Mouse (Mus musculus) kidney, embryonic 14.5 days (tissue): ENCODE data around the gene Alg12. TPM values are rescaled to one million over a fixed set of nuclear protein-coding genes. Genes with fewer than 3 reads are reported as not detected.
"Not testable (repeated sequence)": the region's sequence is repeated elsewhere in the genome, so short reads cannot be mapped to it uniquely, and the experiment has no call there.

Source experiments
- ATAC-seq: fragments of 200-750 bp; cut with Nextera tagmentation; 2 replicates; pipeline ENCODE4 v1.8.0; 2017; ENCODE audit warnings: moderate number of reproducible peaks, mild to moderate bottlenecking, moderate TSS enrichment, moderate library complexity; ENCODE audit not compliant: low FRiP score, low TSS enrichment
- H3K27ac ChIP-seq: fragments of 300-500 bp; sonication (generic); 2 replicates; pipeline ENCODE4 v1.5.1; 2014; ENCODE audit warnings: low read depth, mild to moderate bottlenecking, low read length, moderate library complexity, mixed read lengths
- H3K27me3 ChIP-seq: fragments of 300-500 bp; sonication (generic); 2 replicates; pipeline ENCODE4 v1.6.1; 2014; ENCODE audit warnings: mild to moderate bottlenecking, low read length; ENCODE audit not compliant: control insufficient read depth, insufficient read depth
- H3K36me3 ChIP-seq: fragments of 300-500 bp; sonication (generic); 2 replicates; pipeline ENCODE4 v1.6.1; 2014; ENCODE audit warnings: low read length, mixed read lengths; ENCODE audit not compliant: control insufficient read depth, insufficient read depth
- H3K4me1 ChIP-seq: fragments of 300-500 bp; sonication (generic); 2 replicates; pipeline ENCODE4 v1.6.1; 2014; ENCODE audit warnings: low read length, mixed read lengths; ENCODE audit not compliant: control insufficient read depth, insufficient read depth
- H3K4me2 ChIP-seq: fragments of 300-500 bp; sonication (generic); replicated peaks from 2 replicates; pipeline ENCODE4 v1.6.1; 2014; ENCODE audit warnings: low read depth, mild to moderate bottlenecking, low read length
- H3K4me3 ChIP-seq: fragments of 300-500 bp; sonication (generic); 2 replicates; pipeline ENCODE4 v1.5.1; 2014; ENCODE audit warnings: mild to moderate bottlenecking, low read length
- H3K9ac ChIP-seq: fragments of 300-500 bp; sonication (generic); 2 replicates; pipeline ENCODE4 v1.6.1; 2014; ENCODE audit warnings: low read depth, mild to moderate bottlenecking, low read length, moderate library complexity
- H3K9me3 ChIP-seq: fragments of 300-500 bp; sonication (generic); 2 replicates; pipeline ENCODE4 v1.6.1; 2016; ENCODE audit warnings: low read length; ENCODE audit not compliant: control insufficient read depth
- WGBS: fragments of 180-500 bp; shearing (Covaris S2); extraction: QIAGEN DNeasy Blood & Tissue Kit; methylation state at CpG from one replicate; pipeline ENCODE4 v1.1.7; 2014; 5-methylcytosine and 5-hydroxymethylcytosine counted together
- polyA plus RNA-seq: library from polyadenylated mRNA; unstranded; fragments of >200 nt; fragmentation: Nextera tagmentation; extraction: Ambion mirVana; gene quantifications from 2 replicates; pipeline ENCODE4 v1.2.1, GENCODE M21; 2014

The Alg12 gene
- polyA plus RNA-seq, 1 experiment from 2014 or later, result 13.7 TPM

DNA sequence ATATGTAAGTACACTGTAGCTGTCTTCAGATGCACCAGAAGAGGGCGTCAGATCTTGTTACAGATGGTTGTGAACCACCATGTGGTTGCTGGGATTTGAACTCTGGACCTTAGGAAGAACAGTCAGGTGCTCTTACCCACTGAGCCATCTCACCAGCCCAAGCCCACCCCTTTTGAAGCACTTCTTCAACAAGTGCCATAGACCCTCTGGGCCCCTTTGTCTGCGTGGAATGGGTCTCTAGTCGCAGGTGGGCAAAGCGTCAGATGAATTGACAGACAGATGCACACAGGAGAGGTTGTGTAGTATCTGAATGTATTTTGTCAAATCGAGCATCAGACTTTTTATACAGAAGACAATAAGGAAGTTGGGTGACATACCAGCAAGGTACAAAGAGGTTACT is 24.4 kb downstream of the Alg12 start:
- not testable (repeated sequence) for H3K9me3 ChIP-seq, H3K9ac ChIP-seq, H3K4me3 ChIP-seq, H3K4me2 ChIP-seq, H3K36me3 ChIP-seq, ATAC-seq, H3K27ac ChIP-seq, H3K4me1 ChIP-seq, H3K27me3 ChIP-seq
- 94% methylated on average over 4 of the region's 5 CpGs for WGBS

- no peak for ATAC-seq
- Histone ChIP-seq H3K27ac (no peak overlapping the region), H3K4me1 (no peaks in the 10 kb centered on the region), H3K9me3 (no peaks in the 10 kb centered on the region), H3K4me2 (no peak overlapping the region), H3K4me3 (no peak overlapping the region), H3K27me3 (no peaks in the 10 kb centered on the region), H3K9ac (no peak overlapping the region), H3K36me3 (no peaks in the 10 kb centered on the region)
- 82% methylated on average over 4 of the region's 4 CpGs for WGBS
These were observed 26.8 kb downstream of the Alg12 start for GRCm38 (mm10) chr15:88792140-88792850.

DNA sequence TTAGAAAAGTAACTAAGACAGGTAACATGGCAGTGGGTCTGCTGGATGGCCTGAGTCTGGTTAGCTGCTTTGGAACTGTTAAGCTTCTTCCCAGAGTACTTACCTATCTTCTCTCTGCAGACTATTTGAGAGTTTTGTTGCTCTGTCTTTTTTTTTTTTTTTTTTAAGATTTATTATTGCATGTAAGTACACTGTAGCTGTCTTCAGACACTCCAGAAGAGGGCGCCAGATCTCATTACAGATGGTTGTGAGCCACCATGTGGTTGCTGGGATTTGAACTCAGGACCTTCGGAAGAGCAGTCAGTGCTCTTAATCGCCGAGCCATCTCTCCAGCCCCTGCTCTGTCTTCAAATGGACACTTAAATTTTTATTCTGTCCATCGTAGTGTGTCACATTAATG is 44.5 kb downstream of the Alg12 start:
- not testable (repeated sequence) for H3K4me1 ChIP-seq, H3K27ac ChIP-seq, H3K4me2 ChIP-seq, H3K27me3 ChIP-seq, ATAC-seq, H3K9ac ChIP-seq, H3K9me3 ChIP-seq, H3K4me3 ChIP-seq
- 91% methylated on average over 5 of the region's 5 CpGs for WGBS
- peaks cover 17% of the 10 kb centered on the region for H3K36me3 ChIP-seq

DNA sequence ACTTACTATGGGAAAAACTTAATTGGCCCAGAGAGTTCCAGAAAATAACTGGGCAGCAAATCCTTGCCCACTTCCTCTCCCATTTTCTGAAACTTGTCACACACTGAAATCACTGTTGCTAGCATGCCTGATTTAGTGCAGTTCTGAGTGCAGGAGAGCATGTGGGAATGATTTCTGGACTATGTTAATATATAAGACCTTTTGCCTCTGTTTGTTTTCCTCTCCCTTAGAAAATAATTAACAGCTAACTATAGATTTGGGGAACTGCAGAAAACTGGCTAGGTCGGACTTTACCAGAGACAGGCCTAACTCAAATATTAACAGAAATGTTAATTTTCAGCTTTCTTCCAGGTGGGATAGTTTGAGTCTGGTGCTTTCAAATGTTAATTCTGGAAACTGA is 50.6 kb downstream of the Alg12 start:
- no peaks in the 10 kb centered on the region for H3K27me3 ChIP-seq
- H3K36me3 ChIP-seq, result peaks cover 20% of the 10 kb centered on the region
- no peak for ATAC-seq
- H3K4me2 ChIP-seq, result no peak overlapping the region
- WGBS, result 62% methylated on average over 1 of the region's 1 CpGs
- H3K4me1 ChIP-seq, result 0 out of 2 replicates have a peak, but pooled peaks cover 3% of the 10 kb centered on the region
- H3K9ac ChIP-seq, result no peak overlapping the region
- H3K27ac ChIP-seq, result no peak overlapping the region
- H3K4me3 ChIP-seq, result no peak overlapping the region
- H3K9me3 ChIP-seq, result no peaks in the 10 kb centered on the region

DNA sequence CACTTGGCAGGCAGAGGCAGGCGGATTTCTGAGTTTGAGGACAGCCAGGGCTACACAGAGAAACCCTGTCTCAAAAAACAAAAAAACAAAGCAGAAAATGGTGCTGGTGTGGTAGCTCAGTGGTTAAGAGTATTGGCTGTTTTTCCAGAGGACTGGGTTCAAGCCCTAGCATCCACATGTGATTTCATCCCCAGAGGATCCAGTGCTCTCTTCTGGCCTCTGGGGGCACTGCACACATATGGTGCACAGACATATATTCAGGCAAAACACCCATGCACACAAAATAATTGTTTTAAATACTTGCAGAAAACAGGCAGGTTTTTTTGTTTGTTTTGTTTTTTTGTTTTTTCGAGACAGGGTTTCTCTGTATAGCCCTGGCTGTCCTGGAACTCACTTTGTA is 53.0 kb downstream of the Alg12 start:
- H3K36me3 ChIP-seq, result peaks cover 22% of the 10 kb centered on the region
- H3K27ac ChIP-seq, H3K9ac ChIP-seq, H3K4me3 ChIP-seq, H3K27me3 ChIP-seq, H3K9me3 ChIP-seq, ATAC-seq, H3K4me1 ChIP-seq, H3K4me2 ChIP-seq: not testable (repeated sequence)
- 92% methylated on average over 2 of the region's 2 CpGs for WGBS

DNA sequence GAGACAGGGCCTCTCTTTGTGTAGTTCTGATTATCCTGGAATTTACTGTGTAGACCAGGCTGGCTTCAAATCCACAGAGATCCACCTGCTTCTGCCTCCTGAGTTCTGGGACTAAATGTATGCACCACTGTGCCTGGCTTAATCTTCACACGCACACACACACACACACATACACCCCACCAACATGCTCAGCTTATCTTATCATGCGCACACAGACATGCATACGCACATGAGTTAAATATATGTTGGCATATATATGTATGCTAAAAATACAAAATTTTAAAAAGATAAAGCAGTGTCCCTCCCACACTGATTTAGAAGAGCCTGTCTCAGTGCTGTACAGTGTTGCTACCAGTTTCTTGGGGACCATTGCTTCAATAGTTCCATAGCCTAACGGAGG is 57.6 kb downstream of the Alg12 start:
- peaks cover 32% of the 10 kb centered on the region for H3K36me3 ChIP-seq
- no peak overlapping the region for H3K4me3 ChIP-seq
- ATAC-seq, result no peak
- H3K9ac ChIP-seq, result no peak overlapping the region
- H3K27me3 ChIP-seq, result no peaks in the 10 kb centered on the region
- H3K9me3 ChIP-seq, result no peaks in the 10 kb centered on the region
- H3K27ac ChIP-seq, result no peak overlapping the region
- WGBS, result 96% methylated on average over 4 of the region's 4 CpGs
- no peak overlapping the region for H3K4me2 ChIP-seq
- no peaks in the 10 kb centered on the region for H3K4me1 ChIP-seq

GRCm38 (mm10) chr15:88758061-88758460 is 61.1 kb downstream of the Alg12 start:
- WGBS, result 80% methylated on average over 3 of the region's 3 CpGs
- peaks cover 36% of the 10 kb centered on the region for H3K36me3 ChIP-seq
- no peak for ATAC-seq

GRCm38 (mm10) chr15:88755761-88756160 is 63.4 kb downstream of the Alg12 start:
- WGBS, result 96% methylated on average over 18 of the region's 18 CpGs
- H3K4me1 ChIP-seq, result peaks cover 10% of the 10 kb centered on the region
- H3K9me3 ChIP-seq, result no peaks in the 10 kb centered on the region
- no peaks in the 10 kb centered on the region for H3K27me3 ChIP-seq
- no peak overlapping the region for H3K27ac ChIP-seq
- H3K4me3 ChIP-seq, result no peak overlapping the region
- H3K9ac ChIP-seq, result no peak overlapping the region
- no peak for ATAC-seq
- H3K36me3 ChIP-seq, result peaks cover 23% of the 10 kb centered on the region; the same call in 1 of the 2 replicates
- no peak overlapping the region for H3K4me2 ChIP-seq

More at GRCm38 (mm10) chr15:88758061-88758460, 61.1 kb downstream of the Alg12 start:
- no peak overlapping the region for H3K27ac ChIP-seq
- no peaks in the 10 kb centered on the region for H3K27me3 ChIP-seq
- H3K4me3 ChIP-seq, result no peak overlapping the region
- peaks cover 7% of the 10 kb centered on the region for H3K4me1 ChIP-seq
- H3K4me2 ChIP-seq, result no peak overlapping the region
- no peaks in the 10 kb centered on the region for H3K9me3 ChIP-seq
- no peak overlapping the region for H3K9ac ChIP-seq
